Mouse (Mus musculus): ENCODE measurements around the gene Map3k11.

Map3k11 gene

GRCm38 (mm10) chr19:5711907-5712460 is 23.4 kb downstream of the Map3k11 start:
- DNase-seq: no peak

DNA sequence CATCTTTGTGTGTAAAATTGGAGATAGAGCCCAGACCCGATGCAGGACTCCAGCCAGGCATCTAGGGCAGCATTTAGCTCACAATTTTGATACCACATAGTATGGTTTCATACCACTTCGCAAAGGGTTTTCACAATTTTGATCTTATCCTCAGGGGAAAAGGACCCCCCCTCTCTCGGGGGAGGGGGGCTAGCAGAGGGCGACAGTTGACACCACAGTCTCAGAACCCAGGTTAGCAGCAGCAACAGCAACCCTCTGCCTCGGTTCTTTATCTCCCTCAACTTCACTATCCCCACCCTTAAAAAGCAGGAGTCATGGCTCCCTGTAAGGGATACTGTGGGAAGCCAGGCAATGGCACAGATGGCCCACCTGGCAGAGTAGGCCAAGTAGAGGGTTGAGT is 24.7 kb downstream of the Map3k11 start:
- no peak for DNase-seq

- no peak for DNase-seq
Observed at GRCm38 (mm10) chr19:5713730-5714129, 25.2 kb downstream of the Map3k11 start.

GRCm38 (mm10) chr19:5715793-5716688 is 27.5 kb downstream of the Map3k11 start:
- peak; percentile 65 to 75 for DNase-seq

DNA sequence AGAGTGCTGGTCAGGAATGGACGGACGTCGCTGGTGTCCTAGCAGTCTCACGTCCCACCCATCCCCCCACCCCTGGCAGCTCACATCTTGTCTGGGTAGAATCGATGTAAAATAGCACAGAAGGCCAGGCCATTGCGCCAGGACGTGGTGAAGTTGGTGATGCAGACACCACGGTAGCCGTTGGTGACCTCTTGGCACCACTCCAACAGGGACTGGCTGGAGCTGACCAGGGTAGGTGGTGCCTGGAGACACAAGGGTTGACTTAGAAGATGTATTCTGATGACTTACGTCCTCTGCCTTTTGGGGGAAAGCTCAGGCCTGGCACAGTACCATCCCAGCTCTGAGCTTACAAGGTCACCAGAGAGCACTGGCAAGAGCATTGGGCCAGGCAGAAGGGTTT is 28.4 kb downstream of the Map3k11 start:
- peak in 1 of 2 experiments; percentile 48 for DNase-seq

DNA sequence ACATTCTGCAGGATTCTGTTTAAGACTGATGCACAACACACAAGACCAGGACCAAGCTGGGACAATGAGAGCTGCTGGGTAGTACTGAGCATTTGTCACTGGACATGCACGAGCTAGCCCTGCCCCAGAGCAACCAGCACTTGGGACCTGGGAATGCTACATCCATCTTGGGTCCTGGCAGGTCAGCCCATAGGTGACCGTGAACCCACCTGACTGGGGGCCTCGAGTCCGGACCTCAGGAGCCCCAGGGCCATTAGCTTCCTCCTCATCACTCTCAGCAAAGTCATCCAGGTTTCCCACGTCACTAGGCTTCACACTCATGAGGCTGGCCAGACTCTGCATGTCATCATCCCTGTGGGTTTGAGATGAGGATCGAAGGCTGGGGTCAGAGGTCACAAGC is 32.7 kb downstream of the Map3k11 start:
- no peak for DNase-seq

DNA sequence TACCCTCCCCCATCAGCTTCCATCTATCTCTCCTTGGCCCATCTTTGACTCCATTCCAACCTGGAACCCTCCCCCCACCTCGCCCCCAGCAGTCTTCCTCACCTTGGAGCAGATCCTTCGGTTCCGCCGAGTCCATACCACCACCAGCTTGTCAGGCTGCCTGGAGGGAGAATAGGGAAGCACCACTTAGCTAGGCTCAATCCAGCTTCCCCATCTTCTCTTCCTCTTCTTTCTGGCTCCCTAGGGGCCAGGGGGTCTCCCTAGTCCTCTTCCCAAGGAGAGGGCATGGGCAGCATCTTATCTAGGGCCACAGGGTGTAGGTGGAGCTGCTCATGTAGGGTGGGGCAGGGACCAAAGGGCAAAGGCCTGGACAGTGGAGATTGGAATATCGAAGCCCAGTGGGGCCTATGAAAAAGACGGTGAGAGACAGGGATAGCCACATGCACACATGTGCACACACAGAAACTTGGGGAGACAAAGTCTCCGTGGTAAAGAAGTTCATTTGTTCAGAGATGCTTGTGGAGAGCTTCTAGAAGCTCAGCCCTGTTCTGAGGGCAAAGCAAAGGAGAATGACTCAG is 34.4 kb downstream of the Map3k11 start:
- DNase-seq: no peak

DNA sequence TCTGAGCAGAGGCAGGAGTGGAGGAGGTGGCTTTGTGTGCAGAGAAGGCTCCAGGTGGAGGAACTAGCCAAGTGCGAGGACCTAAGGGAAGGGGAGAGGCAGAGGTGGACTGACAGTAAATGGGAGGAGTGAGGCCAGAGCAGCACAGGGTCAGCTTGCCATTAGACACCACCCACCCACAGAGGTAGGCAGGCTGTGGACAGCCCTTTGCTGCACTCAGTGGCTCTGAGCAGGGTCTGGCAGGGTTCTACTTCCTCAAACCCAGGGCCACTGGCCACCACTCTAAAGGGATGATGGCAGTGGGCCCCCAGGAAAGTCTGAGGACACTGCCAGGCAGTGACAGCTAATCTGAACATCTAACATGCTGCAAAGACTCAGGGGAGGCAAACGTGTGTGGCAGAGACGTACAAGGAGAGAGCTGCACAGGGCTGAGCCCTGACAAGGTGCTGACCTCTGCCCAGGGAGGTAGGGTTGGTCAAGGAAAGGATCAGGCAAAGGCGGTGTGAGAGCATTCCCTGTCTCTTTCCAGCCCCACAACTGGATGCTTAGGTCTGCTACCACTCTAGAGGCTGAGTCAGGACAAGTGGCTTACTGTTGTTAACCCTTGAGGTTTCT is 35.5 kb downstream of the Map3k11 start:
- no peak for DNase-seq

GRCm38 (mm10) chr19:5724549-5724941 is 36.0 kb downstream of the Map3k11 start:
- no peak for DNase-seq

- DNase-seq: no peak
Observed at GRCm38 (mm10) chr19:5725029-5725707, 36.6 kb downstream of the Map3k11 start.

- DNase-seq: peak in 1 of 2 experiments; percentile 68
Observed at GRCm38 (mm10) chr19:5725767-5726515, 37.4 kb downstream of the Map3k11 start, which contains the start of gene Ehbp1l1. Ehbp1l1 (minus strand) TSS chr19:5726317.

GRCm38 (mm10) chr19:5726961-5727578 is 38.5 kb downstream of the Map3k11 start:
- no peak for DNase-seq

GRCm38 (mm10) chr19:5727701-5728100 is 39.2 kb downstream of the Map3k11 start:
- peak; percentile 90 to 92 for DNase-seq

DNA sequence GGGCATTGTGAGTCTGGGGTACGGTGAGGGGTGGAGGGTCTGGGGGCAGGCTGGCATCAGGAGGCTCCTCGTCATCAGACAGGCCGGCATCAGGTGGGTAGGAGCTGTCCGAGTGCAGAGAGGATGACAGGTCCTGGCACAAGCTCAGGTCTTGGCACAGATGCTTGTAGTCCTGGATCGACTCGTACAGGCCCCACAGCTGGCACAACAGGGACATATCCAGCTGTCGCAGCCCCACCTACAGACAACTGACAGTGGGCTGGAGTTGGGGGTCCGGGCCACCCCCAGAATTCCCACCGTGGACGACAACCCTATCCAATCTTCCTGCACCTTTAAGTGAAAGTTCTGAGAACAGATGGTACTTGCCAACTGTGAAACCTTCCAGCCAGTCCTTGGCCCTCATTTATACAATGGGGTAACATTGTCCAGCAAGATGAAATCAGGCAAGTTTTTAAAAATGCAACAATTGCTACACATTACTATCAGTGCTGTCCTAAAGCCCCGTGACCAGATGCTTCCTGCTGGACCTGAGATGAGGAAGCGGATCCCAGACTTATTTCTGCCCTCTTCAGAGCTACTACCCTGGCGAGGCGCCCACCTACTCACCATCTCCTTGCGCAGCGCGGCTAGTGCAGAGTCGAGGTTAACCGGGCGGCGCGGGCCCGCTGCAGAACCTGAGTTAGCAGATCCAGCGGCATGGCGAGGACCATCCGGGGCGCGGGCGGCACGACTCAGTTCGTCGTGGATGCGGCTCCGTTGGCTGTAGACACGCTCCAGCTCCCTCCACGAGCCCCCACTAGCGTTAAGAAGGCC is 40.3 kb downstream of the Map3k11 start:
- DNase-seq: peak; percentile 51 to 78

DNA sequence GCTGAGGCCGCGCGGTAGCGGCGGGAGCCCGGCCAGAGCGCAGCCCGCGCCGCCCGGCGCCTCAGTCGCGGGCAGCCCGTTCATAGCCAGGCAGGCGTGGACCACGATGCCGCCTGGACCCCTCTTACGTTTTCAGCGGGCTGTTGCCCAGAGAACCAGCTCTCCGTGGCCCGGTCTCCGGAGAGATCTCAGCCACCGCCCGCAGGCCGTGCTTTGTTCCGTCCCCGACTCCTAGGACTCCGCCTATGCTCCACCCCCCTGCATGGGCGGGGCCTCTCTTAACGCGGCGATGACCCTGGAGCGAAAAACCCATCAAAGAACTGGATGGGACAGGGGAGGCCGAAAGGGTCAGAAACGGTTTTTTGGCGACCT is 40.9 kb downstream of the Map3k11 start, which contains the start of gene Fam89b:
Gene Fam89b (minus strand): TSS at position 210 of the 372 bp plus-strand sequence.
- DNase-seq: peak; percentile 85 to 92

- DNase-seq: peak; percentile 50 to 66
Observed at GRCm38 (mm10) chr19:5730314-5731186, 42.0 kb downstream of the Map3k11 start.

DNA sequence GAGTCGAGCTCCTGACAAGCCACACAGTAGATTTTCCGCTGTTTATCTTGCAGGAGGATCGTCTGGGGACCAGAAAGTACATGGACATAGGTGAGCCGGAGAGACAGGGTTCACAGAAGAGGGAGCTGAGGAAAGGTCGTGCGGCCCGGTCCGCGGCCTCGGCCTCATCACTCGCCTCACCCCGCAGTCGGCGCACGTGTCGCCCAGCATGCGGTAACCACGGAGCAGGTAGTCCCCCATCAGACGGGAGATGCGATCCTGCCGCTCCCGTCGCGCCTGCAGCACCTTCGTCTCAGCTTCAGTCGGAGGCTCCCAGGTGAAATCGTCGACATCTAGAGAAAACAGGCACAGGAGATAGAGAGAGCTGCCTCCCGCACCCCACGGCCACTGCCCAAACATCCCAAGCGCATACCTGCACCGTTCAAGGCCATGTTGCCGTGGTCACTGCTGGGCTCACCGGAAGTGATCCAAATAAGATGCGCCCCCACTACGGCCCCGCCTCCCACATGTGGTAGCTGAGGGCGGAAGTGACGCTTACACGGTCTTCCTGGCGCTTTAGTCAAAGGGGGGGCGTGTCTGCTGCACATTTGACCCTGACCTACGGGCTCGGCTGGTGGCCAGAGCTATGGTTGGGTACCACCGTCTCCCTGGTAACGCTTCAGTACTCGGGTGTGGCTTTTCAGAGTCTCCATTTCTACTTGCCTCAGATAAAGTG is 42.9 kb downstream of the Map3k11 start:
- DNase-seq: peak; percentile 93 to 96

GRCm38 (mm10) chr19:5734325-5734724 is 45.8 kb downstream of the Map3k11 start:
- DNase-seq: no peak

GRCm38 (mm10) chr19:5739446-5739845 is 50.9 kb downstream of the Map3k11 start:
- no peak for DNase-seq
